Mouse (Mus musculus): ENCODE results near the gene 3110082I17Rik. TPM values are rescaled to one million over a fixed set of nuclear protein-coding genes. Genes with fewer than 3 reads are reported as not detected.

The 3110082I17Rik gene
- total RNA-seq (2023) = 10 to 100 TPM; 10.1 to 10.7 TPM

GRCm38 (mm10) chr5:139460384-139461067 lies at the start of gene 3110082I17Rik:
Gene 3110082I17Rik (minus strand): TSS chr5:139460527.

GRCm38 (mm10) chr5:139484185-139484814 lies 24.0 kb upstream of the 3110082I17Rik start, which contains the start of gene Zfand2a:
Gene Zfand2a (minus strand): TSS chr5:139484549.

GRCm38 (mm10) chr5:139423026-139423865 lies 37.1 kb downstream of the 3110082I17Rik start, which contains the start of gene Gper1:
Gene Gper1 (plus strand): TSS chr5:139423151.

GRCm38 (mm10) chr5:139404801-139405401 lies 55.4 kb downstream of the 3110082I17Rik start, which contains the start of gene C130050O18Rik:
Gene C130050O18Rik (plus strand): TSS chr5:139405280.

GRCm38 (mm10) chr5:139377468-139378270 lies 82.7 kb downstream of the 3110082I17Rik start, which contains the start of gene Gpr146:
Gene Gpr146 (plus strand): TSS chr5:139377697.

GRCm38 (mm10) chr5:139352317-139352716 lies 108.0 kb downstream of the 3110082I17Rik start, which contains the start of gene Cyp2w1:
Gene Cyp2w1 (plus strand): TSS chr5:139352617.

GRCm38 (mm10) chr5:139351134-139351533 lies 109.2 kb downstream of the 3110082I17Rik start, which contains the start of gene Cox19:
Gene Cox19 (minus strand): TSS chr5:139351418.

GRCm38 (mm10) chr5:139325395-139325966 lies 134.8 kb downstream of the 3110082I17Rik start, which contains the start of gene Adap1:
Gene Adap1 (minus strand): TSS chr5:139325622.

Other genes with a start within 250 kb of the 3110082I17Rik start
- 10 to 100 TPM; 33.1 to 37.5 TPM for gene Get4, start 208.2 kb downstream of the 3110082I17Rik start, total RNA-seq (2023)
- gene Adap1, start 134.9 kb downstream of the 3110082I17Rik start, total RNA-seq (2023) = 10 to 100 TPM; 83.4 to 92.6 TPM
- 10 to 100 TPM; 25.0 to 27.5 TPM for gene Cox19, start 109.1 kb downstream of the 3110082I17Rik start, total RNA-seq (2023)
- not detected for gene Cyp2w1, start 107.9 kb downstream of the 3110082I17Rik start, total RNA-seq (2023)
- gene Gpr146, start 82.8 kb downstream of the 3110082I17Rik start, total RNA-seq (2023) = 1 to 10 TPM; 8.6 to 9.9 TPM
- gene C130050O18Rik, start 55.2 kb downstream of the 3110082I17Rik start, total RNA-seq (2023) = 10 to 100 TPM; 24.6 to 27.5 TPM
- under 1 TPM; 0.26 to 0.68 TPM for gene Gper1, start 37.4 kb downstream of the 3110082I17Rik start, total RNA-seq (2023)
- gene Zfand2a, start 24.0 kb upstream of the 3110082I17Rik start, total RNA-seq (2023) = 10 to 100 TPM; 87.9 to 91.7 TPM
- not detected for gene Uncx, start 83.0 kb upstream of the 3110082I17Rik start, total RNA-seq (2023)